Mouse (Mus musculus) 3134 (cell line): ENCODE data around the gene Spcs3.
A peak's percentile ranks its signal among the peaks of the same experiment; 100 is the strongest.
"Not testable (repeated sequence)": the region's sequence is repeated elsewhere in the genome, so short reads cannot be mapped to it uniquely, and the experiment has no call there.

Source experiments
- DNase-seq: peaks from one replicate; pipeline ENCODE4 v3.0.0-alpha.2; 2011; ENCODE audit warnings: low spot score; ENCODE audit not compliant: insufficient read length; ENCODE audit errors: extremely low read depth

The Spcs3 gene

GRCm38 (mm10) chr8:54529382-54530296, at the start of gene Spcs3, which contains the start of gene Asb5:
TSS of gene Spcs3 (minus strand) at chr8:54529998.
TSS of gene Asb5 (plus strand) at chr8:54529580.
- DNase-seq: peak; percentile 92

- DNase-seq: no peak
Observed at GRCm38 (mm10) chr8:54570618-54571609, 41.1 kb upstream of the Spcs3 start.

GRCm38 (mm10) chr8:54567168-54567567, 37.4 kb upstream of the Spcs3 start:
- no peak for DNase-seq

GRCm38 (mm10) chr8:54565603-54566260, 35.9 kb upstream of the Spcs3 start:
- DNase-seq: peak; percentile 10

GRCm38 (mm10) chr8:54565181-54565580, 35.4 kb upstream of the Spcs3 start:
- DNase-seq: no peak

GRCm38 (mm10) chr8:54562137-54562536, 32.3 kb upstream of the Spcs3 start:
- no peak for DNase-seq

- DNase-seq: no peak
Observed at GRCm38 (mm10) chr8:54554921-54555320, 25.1 kb upstream of the Spcs3 start.

GRCm38 (mm10) chr8:54550026-54550574, 20.3 kb upstream of the Spcs3 start:
- DNase-seq: no peak

- DNase-seq: peak; percentile 73
Observed at GRCm38 (mm10) chr8:54548383-54548782, 18.6 kb upstream of the Spcs3 start.

- no peak for DNase-seq
Observed at GRCm38 (mm10) chr8:54541331-54541730, 11.5 kb upstream of the Spcs3 start.

GRCm38 (mm10) chr8:54537285-54537684, 7.5 kb upstream of the Spcs3 start:
- no peak for DNase-seq

- DNase-seq: no peak
Observed at GRCm38 (mm10) chr8:54535172-54535571, 5.4 kb upstream of the Spcs3 start.

- DNase-seq: no peak
Observed at GRCm38 (mm10) chr8:54528571-54528970, 1.2 kb downstream of the Spcs3 start.

GRCm38 (mm10) chr8:54526700-54527099, 3.1 kb downstream of the Spcs3 start:
- no peak for DNase-seq

- no peak for DNase-seq
Observed at GRCm38 (mm10) chr8:54525606-54526005, 4.2 kb downstream of the Spcs3 start.

- DNase-seq: no peak
Observed at GRCm38 (mm10) chr8:54520516-54520915, 9.3 kb downstream of the Spcs3 start.

- no peak for DNase-seq
Observed at GRCm38 (mm10) chr8:54518756-54519460, 10.9 kb downstream of the Spcs3 start.

GRCm38 (mm10) chr8:54512200-54512599, 17.6 kb downstream of the Spcs3 start:
- DNase-seq: not testable (repeated sequence)

- DNase-seq: no peak
Observed at GRCm38 (mm10) chr8:54511791-54512190, 18.0 kb downstream of the Spcs3 start.
